Mouse (Mus musculus): Measurements from ENCODE around the gene Slc2a2. TPM values are rescaled to one million over a fixed set of nuclear protein-coding genes. Genes with fewer than 3 reads are reported as not detected.

The Slc2a2 gene
- polyA plus RNA-seq (2012; rRNA removed; ENCODE audit: low replicate concordance) = 68.2 and 103 TPM in 2 replicates

DNA sequence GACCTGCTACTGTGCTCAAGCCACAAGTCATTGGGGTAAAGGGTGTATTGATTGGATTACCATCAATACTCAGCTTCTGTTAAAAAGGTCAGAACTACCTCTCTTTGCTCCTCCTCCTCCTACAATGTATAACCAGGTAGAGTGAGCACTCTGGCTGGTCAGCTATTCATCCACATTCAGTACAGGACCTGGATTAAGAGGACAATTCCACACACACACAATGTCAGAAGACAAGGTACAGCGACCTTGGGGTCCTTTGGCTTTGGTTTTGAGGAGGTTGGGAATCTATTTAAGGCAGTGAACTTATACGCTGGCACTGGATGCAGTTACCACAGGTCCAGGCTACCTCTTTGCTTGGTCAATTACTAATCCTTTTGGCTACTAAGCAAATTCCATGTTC, at the start of gene Slc2a2:
Gene Slc2a2 (plus strand): TSS at position 107 of the 400 bp plus-strand sequence.

Other genes starting within 250 kb of the Slc2a2 start
- gene Eif5a2, start 83.4 kb downstream of the Slc2a2 start, polyA plus RNA-seq (2012; rRNA removed; ENCODE audit: low replicate concordance) = 0.06 and 0.11 TPM in 2 replicates
- 0.41 and 1.7 TPM in 2 replicates for gene Rpl22l1, start 107.5 kb downstream of the Slc2a2 start, polyA plus RNA-seq (2012; rRNA removed; ENCODE audit: low replicate concordance)
- not detected in 2 replicates for gene Gm1527, start 194.7 kb downstream of the Slc2a2 start, polyA plus RNA-seq (2012; rRNA removed; ENCODE audit: low replicate concordance)